Mouse (Mus musculus) liver, postnatal 0 days (tissue): Measurements from ENCODE around the gene Fam102a. TPM values are rescaled to one million over a fixed set of nuclear protein-coding genes. Genes with fewer than 3 reads are reported as not detected.

Experiments
- ATAC-seq: fragments of 200-750 bp; cut with Nextera tagmentation; 2 replicates; pipeline ENCODE4 v1.8.0; 2017; ENCODE audit warnings: mild to moderate bottlenecking, moderate library complexity
- DNase-seq: peaks from one replicate; pipeline ENCODE4 v3.0.0-alpha.2; 2016
- H3K27ac ChIP-seq: fragments of 300-500 bp; sonication (generic); 2 replicates; pipeline ENCODE4 v1.5.1; 2014; ENCODE audit warnings: antibody characterized with exemption, moderate library complexity, mild to moderate bottlenecking, low read depth
- H3K27me3 ChIP-seq: fragments of 300-500 bp; sonication (generic); 2 replicates; pipeline ENCODE4 v1.6.1; 2014; ENCODE audit warnings: low read length, control low read depth, mixed read lengths; ENCODE audit not compliant: insufficient read depth
- H3K36me3 ChIP-seq: fragments of 300-500 bp; sonication (generic); replicated peaks from 2 replicates; pipeline ENCODE4 v1.6.1; 2014; ENCODE audit warnings: mild to moderate bottlenecking, control low read depth, low read length, moderate library complexity, mixed read lengths; ENCODE audit not compliant: insufficient read depth
- H3K4me1 ChIP-seq: fragments of 300-500 bp; sonication (generic); 2 replicates; pipeline ENCODE4 v1.6.1; 2014; ENCODE audit warnings: antibody characterized with exemption, mild to moderate bottlenecking, control low read depth; ENCODE audit not compliant: insufficient read depth
- H3K4me2 ChIP-seq: fragments of 300-500 bp; sonication (generic); 2 replicates; pipeline ENCODE4 v1.6.1; 2014; ENCODE audit warnings: low read depth, mild to moderate bottlenecking, low read length, moderate library complexity, mixed read lengths
- H3K4me3 ChIP-seq: fragments of 300-500 bp; sonication (generic); 2 replicates; pipeline ENCODE4 v1.5.1; 2014; ENCODE audit warnings: low read depth, low read length
- H3K9ac ChIP-seq: fragments of 300-500 bp; sonication (generic); replicated peaks from 2 replicates; pipeline ENCODE4 v1.6.1; 2014; ENCODE audit warnings: mild to moderate bottlenecking, moderate library complexity
- H3K9me3 ChIP-seq: fragments of 300-500 bp; sonication (generic); 2 replicates; pipeline ENCODE4 v1.6.1; 2016; ENCODE audit warnings: mild to moderate bottlenecking, control low read depth, low read length, mixed read lengths
- CTCF ChIP-seq: sonication (generic); IDR thresholded peaks from 2 replicates; pipeline ENCODE4 v1.5.1; 2016; ENCODE audit warnings: antibody characterized with exemption, low read depth
- EP300 ChIP-seq: IDR thresholded peaks from 2 replicates; pipeline ENCODE4 v1.6.1; 2016; ENCODE audit warnings: antibody characterized with exemption, low read depth, mild to moderate bottlenecking
- WGBS: fragments of 180-500 bp; shearing (Covaris S2); extraction: QIAGEN DNeasy Blood & Tissue Kit; methylation state at CpG from one replicate; pipeline ENCODE4 v1.1.7; 2014; ENCODE audit not compliant: insufficient replicate concordance; 5-methylcytosine and 5-hydroxymethylcytosine counted together
- polyA plus RNA-seq: library from polyadenylated mRNA; unstranded; fragments of >200 nt; fragmentation: Nextera tagmentation; extraction: Ambion mirVana; gene quantifications from 2 replicates; pipeline ENCODE4 v1.2.1, GENCODE M21; 2015

Fam102a gene
- polyA plus RNA-seq, 1 experiment from 2014 or later = 4.8 TPM

DNA sequence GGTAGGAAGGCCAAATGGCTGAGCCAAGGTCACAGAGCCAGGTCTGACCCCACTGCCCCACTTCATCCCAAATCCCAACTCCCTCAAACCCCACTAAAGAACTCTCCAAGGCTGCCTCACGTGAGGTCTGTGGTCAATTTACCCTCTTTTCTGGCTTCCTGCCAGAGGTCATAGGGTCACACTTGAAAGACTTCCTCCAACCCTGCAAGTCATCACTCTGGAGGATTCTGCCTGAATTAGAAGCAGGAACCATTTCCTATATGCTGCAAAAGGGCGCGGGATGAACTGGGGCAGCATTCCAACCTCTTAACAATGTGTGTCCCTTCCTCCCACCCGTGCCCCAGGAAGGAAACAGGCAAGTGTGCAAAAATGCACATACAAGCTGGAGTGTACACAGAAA lies 25.8 kb upstream of the Fam102a start:
- ATAC-seq (peak; percentile 20; the same call in 1 of the 2 replicates), DNase-seq (peak; percentile 47)
- peaks cover 3% of the 10 kb centered on the region; the same call in 1 of the 2 replicates for H3K4me1 ChIP-seq
- no peak overlapping the region for H3K4me2 ChIP-seq
- no peak overlapping the region for H3K9ac ChIP-seq
- no peaks in the 10 kb centered on the region for H3K36me3 ChIP-seq
- no peaks in the 10 kb centered on the region for H3K27me3 ChIP-seq
- no peak overlapping the region for H3K27ac ChIP-seq
- WGBS = 25% methylated on average over 4 of the region's 4 CpGs
- H3K9me3 ChIP-seq = 0 out of 2 replicates have a peak, but pooled peaks cover 4% of the 10 kb centered on the region
- TF ChIP-seq CTCF = no peak
- peak; percentile 49; the same call in 1 of the 2 replicates for TF ChIP-seq EP300
- H3K4me3 ChIP-seq = no peak overlapping the region

DNA sequence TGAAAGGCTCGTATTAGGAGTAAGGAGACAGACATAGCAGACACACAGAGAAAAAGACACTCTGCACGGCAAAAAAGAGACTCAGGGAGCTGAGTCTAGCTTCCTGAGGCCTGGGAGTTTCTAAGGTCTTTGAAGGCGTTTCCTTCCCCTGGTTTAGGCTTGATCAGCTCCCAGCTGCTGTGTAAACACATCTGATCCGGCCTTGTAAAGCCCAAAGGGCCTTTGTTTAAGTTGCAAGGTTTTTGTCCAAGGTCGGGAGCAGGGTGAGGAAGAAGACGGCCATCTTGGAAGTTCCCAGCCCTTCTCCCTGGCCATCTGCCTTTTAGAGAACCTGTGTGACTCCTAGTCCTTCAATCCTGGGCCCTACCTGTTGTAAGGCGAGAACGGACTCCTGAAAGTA lies 25.2 kb upstream of the Fam102a start:
- H3K36me3 ChIP-seq = no peaks in the 10 kb centered on the region
- ATAC-seq (no peak), DNase-seq (no peak)
- no peak overlapping the region for H3K4me3 ChIP-seq
- H3K9ac ChIP-seq = no peak overlapping the region
- no peak for TF ChIP-seq CTCF
- WGBS = 50% methylated on average over 8 of the region's 8 CpGs
- H3K27me3 ChIP-seq = no peaks in the 10 kb centered on the region
- no peak overlapping the region for H3K4me2 ChIP-seq
- H3K27ac ChIP-seq = peak overlapping the region; percentile 42
- peaks cover 3% of the 10 kb centered on the region; the same call in 1 of the 2 replicates for H3K4me1 ChIP-seq
- 0 out of 2 replicates have a peak, but pooled peaks cover 4% of the 10 kb centered on the region for H3K9me3 ChIP-seq

DNA sequence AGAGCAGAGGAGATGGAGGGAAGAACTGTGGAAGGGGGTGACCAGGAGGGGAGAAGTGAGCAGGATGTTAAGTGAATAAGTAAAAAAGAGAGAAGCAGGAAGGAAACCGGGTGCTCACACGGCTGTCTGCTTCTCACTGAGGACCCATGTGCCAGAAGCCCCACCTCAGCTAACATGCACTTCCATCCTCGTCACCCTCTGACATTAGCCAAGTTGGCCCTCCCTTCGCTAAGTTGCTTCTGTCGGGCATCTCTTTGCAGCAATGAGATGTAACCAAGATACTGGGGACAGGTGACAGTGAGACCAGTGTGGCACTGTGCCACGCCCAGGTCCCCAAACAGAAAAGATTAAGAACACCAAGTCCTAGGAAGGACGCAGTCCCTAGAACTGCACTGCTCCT lies 22.5 kb upstream of the Fam102a start:
- no peaks in the 10 kb centered on the region; the same call in 1 of the 2 replicates for H3K4me1 ChIP-seq
- no peak for DNase-seq
- no peaks in the 10 kb centered on the region for H3K9me3 ChIP-seq
- H3K9ac ChIP-seq = no peak overlapping the region
- WGBS = 51% methylated on average over 7 of the region's 7 CpGs
- no peak overlapping the region for H3K4me2 ChIP-seq
- no peaks in the 10 kb centered on the region for H3K36me3 ChIP-seq
- TF ChIP-seq EP300 (no peak), CTCF (no peak)
- ATAC-seq = no peak
- H3K27me3 ChIP-seq = no peaks in the 10 kb centered on the region
- H3K4me3 ChIP-seq = no peak overlapping the region
- no peak overlapping the region for H3K27ac ChIP-seq

DNA sequence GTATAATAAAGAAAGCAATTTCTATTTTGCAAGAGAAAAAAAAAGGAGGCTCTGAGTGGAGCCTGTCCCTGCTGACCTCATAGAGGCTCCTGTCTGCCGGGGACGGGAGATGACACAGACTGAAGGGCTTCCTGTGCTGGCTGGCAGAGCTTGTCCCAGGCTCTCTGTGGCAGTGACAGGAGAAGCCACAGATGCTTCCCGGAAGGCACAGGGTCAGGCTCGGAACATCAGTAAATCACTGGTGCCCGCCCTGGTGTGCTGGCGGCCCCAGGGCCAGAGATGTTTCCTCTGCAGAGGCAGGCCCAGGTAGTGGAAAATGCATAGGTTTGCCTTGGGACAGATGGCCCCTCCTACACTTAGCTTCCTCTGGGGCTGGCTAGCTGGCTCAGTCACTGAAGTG lies 20.8 kb upstream of the Fam102a start:
- Histone ChIP-seq H3K27me3 (no peaks in the 10 kb centered on the region), H3K4me1 (no peaks in the 10 kb centered on the region; the same call in 1 of the 2 replicates), H3K9ac (no peak overlapping the region), H3K27ac (no peak overlapping the region), H3K4me2 (no peak overlapping the region), H3K9me3 (no peaks in the 10 kb centered on the region), H3K36me3 (no peaks in the 10 kb centered on the region), H3K4me3 (no peak overlapping the region)
- TF ChIP-seq EP300 = no peak
- no peak for TF ChIP-seq CTCF
- ATAC-seq (peak; percentile 59; the same call in 1 of the 2 replicates), DNase-seq (no peak)
- WGBS = 30% methylated on average over 6 of the region's 6 CpGs

DNA sequence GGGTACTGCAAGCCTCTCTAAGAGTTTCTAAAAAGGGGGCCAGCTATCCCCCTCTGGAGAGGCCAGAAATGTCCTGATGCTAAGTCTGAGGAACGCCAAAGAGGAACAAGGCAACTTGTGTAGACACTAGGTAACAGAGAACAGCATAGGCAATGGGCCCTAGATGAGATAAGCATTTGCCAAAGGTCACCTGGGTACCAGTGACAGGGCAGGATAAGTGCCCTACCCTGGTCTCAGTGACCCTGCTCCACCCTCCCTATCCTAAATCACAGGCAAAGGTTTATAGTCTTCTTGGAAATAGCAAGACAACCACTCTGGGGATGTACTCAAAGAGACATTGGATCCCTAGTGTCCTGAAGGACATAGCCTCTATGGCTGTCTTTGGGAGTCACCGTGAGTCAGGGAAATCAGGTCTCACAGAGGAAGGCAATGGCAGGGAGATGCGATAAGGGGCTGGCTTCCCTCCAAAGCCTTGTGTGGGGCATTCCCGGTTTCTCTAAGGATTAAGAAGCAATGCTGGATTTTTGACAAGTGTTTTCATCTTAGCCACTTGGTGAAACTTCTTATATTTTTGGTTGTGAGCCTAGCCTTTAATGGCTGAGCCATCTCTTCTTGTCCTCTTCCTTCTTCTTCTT lies 17.8 kb upstream of the Fam102a start:
- H3K27ac ChIP-seq = no peak overlapping the region
- H3K36me3 ChIP-seq = no peaks in the 10 kb centered on the region
- H3K4me1 ChIP-seq = peaks cover 3% of the 10 kb centered on the region
- no peak overlapping the region for H3K4me3 ChIP-seq
- H3K27me3 ChIP-seq = no peaks in the 10 kb centered on the region
- WGBS = 77% methylated on average over 4 of the region's 4 CpGs
- no peaks in the 10 kb centered on the region for H3K9me3 ChIP-seq
- no peak overlapping the region for H3K4me2 ChIP-seq
- ATAC-seq = no peak
- no peak overlapping the region for H3K9ac ChIP-seq
- DNase-seq = no peak
- TF ChIP-seq CTCF = no peak

DNA sequence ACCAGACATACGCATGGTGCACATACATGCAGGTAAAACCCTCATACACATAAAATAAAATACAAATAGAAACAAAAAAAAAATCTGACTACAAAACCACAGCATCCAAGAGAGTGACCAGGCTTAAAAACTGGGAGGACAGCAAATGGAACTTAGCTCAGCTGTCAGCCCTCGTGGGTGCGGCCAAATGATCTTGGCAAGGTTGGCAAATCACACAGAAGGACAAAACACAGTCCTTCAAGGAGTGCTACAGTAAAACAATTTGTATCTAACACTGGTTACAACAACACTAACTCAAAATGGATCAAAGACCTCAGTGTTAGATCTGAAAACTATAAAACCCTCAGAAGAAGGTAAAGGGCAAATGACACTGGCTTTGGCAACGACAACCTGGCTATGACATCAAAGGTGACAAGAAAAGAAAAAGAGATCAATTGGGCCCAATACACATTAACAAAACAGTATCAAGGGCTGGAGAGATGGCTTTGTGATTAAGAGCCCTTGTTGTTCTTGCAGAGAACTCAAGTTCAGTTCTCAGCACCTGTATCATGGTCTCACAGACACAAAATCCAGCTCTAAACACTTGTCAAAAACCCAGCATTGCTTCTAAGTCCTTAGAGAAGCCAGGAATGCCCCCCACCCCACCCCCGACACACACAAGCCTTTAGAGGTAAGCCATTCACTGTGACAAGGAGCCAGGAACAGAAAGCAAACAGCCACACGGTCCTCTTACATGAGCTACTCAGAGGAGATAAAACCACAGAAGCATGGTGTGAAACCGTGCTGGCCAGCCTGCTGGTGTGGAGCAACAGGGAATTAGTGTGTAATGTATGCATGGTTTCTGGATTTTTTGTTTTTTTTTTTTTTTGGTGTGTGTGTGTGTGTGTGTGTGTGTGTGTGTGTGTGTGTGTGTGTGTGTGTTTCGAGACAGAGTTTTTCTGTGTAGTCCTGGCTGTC lies 14.8 kb upstream of the Fam102a start:
- no peak overlapping the region for H3K4me3 ChIP-seq
- DNase-seq (no peak), ATAC-seq (0 out of 2 replicates have a peak, but pooled peaks have one; percentile 30)
- H3K27me3 ChIP-seq = no peaks in the 10 kb centered on the region
- peak overlapping the region; percentile 25; the same call in 1 of the 2 replicates for H3K27ac ChIP-seq
- H3K9ac ChIP-seq = no peak overlapping the region
- H3K36me3 ChIP-seq = no peaks in the 10 kb centered on the region
- peaks cover 3% of the 10 kb centered on the region for H3K4me1 ChIP-seq
- TF ChIP-seq EP300 = no peak
- no peak for TF ChIP-seq CTCF
- WGBS = 53% methylated on average over 7 of the region's 8 CpGs
- H3K4me2 ChIP-seq = no peak overlapping the region
- H3K9me3 ChIP-seq = no peaks in the 10 kb centered on the region
